Mouse (Mus musculus) kidney, postnatal 0 days (tissue): ENCODE measurements around the gene Haus6. TPM values are rescaled to one million over a fixed set of nuclear protein-coding genes. Genes with fewer than 3 reads are reported as not detected.

ENCODE experiments used
- ATAC-seq: fragments of 200-750 bp; cut with Nextera tagmentation; replicated peaks from 2 replicates; pipeline ENCODE4 v1.8.0; 2017; ENCODE audit warnings: low read depth, moderate number of reproducible peaks, moderate TSS enrichment, moderate library complexity; ENCODE audit not compliant: low FRiP score
- DNase-seq: peaks from one replicate; pipeline ENCODE4 v3.0.0-alpha.2; 2016; ENCODE audit warnings: low spot score
- H3K27ac ChIP-seq: fragments of 300-500 bp; sonication (generic); 2 replicates; pipeline ENCODE4 v1.5.1; 2014; ENCODE audit warnings: mild to moderate bottlenecking
- H3K27me3 ChIP-seq: fragments of 300-500 bp; sonication (generic); 2 replicates; pipeline ENCODE4 v1.6.1; 2014; ENCODE audit warnings: low read length, mixed read lengths; ENCODE audit not compliant: insufficient read depth
- H3K36me3 ChIP-seq: fragments of 300-500 bp; sonication (generic); 2 replicates; pipeline ENCODE4 v1.6.1; 2014; ENCODE audit warnings: low read length, mixed read lengths; ENCODE audit not compliant: insufficient read depth
- H3K4me1 ChIP-seq: fragments of 300-500 bp; sonication (generic); replicated peaks from 2 replicates; pipeline ENCODE4 v1.6.1; 2014; ENCODE audit warnings: antibody characterized with exemption, low read length, mixed read lengths; ENCODE audit not compliant: insufficient read depth
- H3K4me2 ChIP-seq: fragments of 300-500 bp; sonication (generic); 2 replicates; pipeline ENCODE4 v1.6.1; 2014; ENCODE audit warnings: mild to moderate bottlenecking, low read length, moderate library complexity, mixed read lengths
- H3K4me3 ChIP-seq: fragments of 300-500 bp; sonication (generic); replicated peaks from 2 replicates; pipeline ENCODE4 v1.5.1; 2014; ENCODE audit warnings: low read depth, low read length
- H3K9ac ChIP-seq: fragments of 300-500 bp; sonication (generic); 2 replicates; pipeline ENCODE4 v1.6.1; 2014; ENCODE audit warnings: low read depth, low read length
- H3K9me3 ChIP-seq: fragments of 300-500 bp; sonication (generic); replicated peaks from 2 replicates; pipeline ENCODE4 v1.6.1; 2016; ENCODE audit warnings: low read length, inconsistent platforms, mixed read lengths
- CTCF ChIP-seq: IDR thresholded peaks from 2 replicates; pipeline ENCODE4 v1.5.1; 2016; ENCODE audit warnings: antibody characterized with exemption, low read depth, mild to moderate bottlenecking, moderate library complexity
- WGBS: fragments of 180-500 bp; shearing (Covaris S2); extraction: QIAGEN DNeasy Blood & Tissue Kit; methylation state at CpG from one replicate; pipeline ENCODE4 v1.1.7; 2014; 5-methylcytosine and 5-hydroxymethylcytosine counted together
- polyA plus RNA-seq: library from polyadenylated mRNA; unstranded; fragments of >200 nt; fragmentation: Nextera tagmentation; extraction: Ambion mirVana; gene quantifications from 2 replicates; pipeline ENCODE4 v1.2.1, GENCODE M21; 2015

Haus6 gene
- polyA plus RNA-seq, 1 experiment from 2014 or later, result 8.9 TPM

DNA sequence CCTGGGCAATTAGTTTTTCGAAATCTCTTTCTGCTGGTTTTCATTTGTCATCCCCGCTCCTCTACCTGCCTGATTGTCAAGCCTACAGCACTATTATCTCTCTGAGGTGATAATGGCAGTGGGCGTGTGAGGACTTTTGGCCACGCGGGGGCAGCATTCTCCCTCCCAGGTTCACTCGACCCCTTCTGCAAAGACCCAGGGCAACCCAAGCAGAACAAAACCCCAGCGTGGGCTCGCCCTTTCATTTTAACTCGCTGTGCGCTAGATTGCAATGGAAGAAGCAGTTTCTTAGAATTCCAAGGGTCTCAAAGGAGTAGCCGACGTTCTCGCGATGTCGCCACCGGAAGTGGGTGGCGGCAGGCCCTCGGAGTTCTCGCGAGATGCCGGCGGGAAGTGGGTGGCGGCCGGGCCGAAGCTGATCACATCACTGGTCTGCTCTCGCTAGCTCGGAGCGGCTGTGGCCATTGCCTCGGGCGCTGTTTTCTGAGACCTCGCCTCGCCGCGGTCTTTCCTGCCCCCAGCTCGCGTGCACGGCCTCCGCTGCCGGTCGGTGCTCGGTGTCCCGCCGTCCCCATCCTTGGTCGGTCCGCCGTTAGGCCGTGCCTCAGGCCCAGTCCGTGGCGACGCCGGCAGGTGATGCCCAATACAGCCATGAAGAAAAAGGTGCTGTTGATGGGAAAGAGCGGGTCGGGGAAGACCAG, 36.4 kb downstream of the Haus6 start, which contains the start of gene Rraga:
TSS of gene Rraga (plus strand) at position 386 of the 701 bp plus-strand sequence.
- TF ChIP-seq CTCF, result peak; percentile 85
- H3K27me3 ChIP-seq, result no peaks in the 10 kb centered on the region
- H3K4me3 ChIP-seq, result peak within 1 kb of the TSS; percentile 81
- peak within 1 kb of the TSS; percentile 86 for H3K9ac ChIP-seq
- WGBS, result under 1% methylated on average over 53 of the region's 53 CpGs
- H3K36me3 ChIP-seq, result no peaks in the 10 kb centered on the region
- no peaks in the 10 kb centered on the region for H3K9me3 ChIP-seq
- 0 out of 2 replicates have a peak, but pooled peaks cover 8% of the 10 kb centered on the region for H3K4me1 ChIP-seq
- DNase-seq (peak; percentile 97), ATAC-seq (peak; percentile 98)
- H3K27ac ChIP-seq, result peak within 1 kb of the TSS; percentile 92
- peak within 1 kb of the TSS; percentile 76 for H3K4me2 ChIP-seq

DNA sequence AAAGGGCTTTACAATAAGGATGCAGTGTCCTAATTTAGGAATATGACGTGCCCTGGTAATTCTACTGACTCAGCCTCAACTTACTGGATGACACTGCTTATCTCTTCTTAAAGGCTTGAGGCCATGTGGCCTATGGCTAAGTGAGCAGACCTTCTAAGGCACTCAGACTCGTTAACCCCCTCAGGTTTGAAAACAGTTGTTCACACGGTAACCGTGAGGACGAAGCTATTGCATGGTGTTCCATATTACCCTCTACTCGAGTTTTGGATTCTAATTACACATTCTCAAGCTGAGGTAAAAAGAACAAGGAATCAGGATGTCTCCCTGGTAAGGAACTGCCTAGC, 36.9 kb downstream of the Haus6 start:
- 17% methylated on average over 6 of the region's 6 CpGs for WGBS
- Histone ChIP-seq H3K9ac (peak overlapping the region; percentile 86), H3K27me3 (no peaks in the 10 kb centered on the region), H3K4me2 (peak overlapping the region; percentile 76), H3K9me3 (no peaks in the 10 kb centered on the region), H3K36me3 (no peaks in the 10 kb centered on the region), H3K4me1 (0 out of 2 replicates have a peak, but pooled peaks cover 8% of the 10 kb centered on the region), H3K27ac (peak overlapping the region; percentile 92), H3K4me3 (peak overlapping the region; percentile 81)
- no peak for TF ChIP-seq CTCF
- DNase-seq (peak; percentile 9), ATAC-seq (peak; percentile 23; the same call in 1 of the 2 replicates)

DNA sequence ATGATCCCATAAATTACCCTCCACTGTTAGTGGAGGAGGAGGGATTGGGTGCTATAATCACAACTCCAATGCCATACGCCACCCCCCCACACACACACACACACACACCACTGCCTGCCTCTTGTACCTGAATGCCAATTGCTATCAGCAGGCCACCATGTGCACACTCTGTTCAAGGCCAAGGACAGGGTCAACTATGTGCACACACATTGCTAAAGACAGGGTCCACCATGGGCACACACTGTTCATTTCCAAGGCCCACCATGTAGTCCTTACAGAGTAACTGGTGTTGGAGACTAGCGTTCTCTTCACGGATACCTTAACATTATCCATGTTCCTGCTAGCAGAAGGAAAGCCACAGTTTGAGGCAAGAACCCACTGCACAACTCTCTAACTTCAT, 50.8 kb downstream of the Haus6 start:
- Histone ChIP-seq H3K4me3 (no peak overlapping the region), H3K27ac (no peak overlapping the region), H3K36me3 (no peaks in the 10 kb centered on the region), H3K4me2 (no peak overlapping the region), H3K9ac (no peak overlapping the region), H3K9me3 (no peaks in the 10 kb centered on the region), H3K4me1 (no peaks in the 10 kb centered on the region), H3K27me3 (no peaks in the 10 kb centered on the region)
- ATAC-seq (no peak), DNase-seq (no peak)
- WGBS, result 93% methylated on average over 3 of the region's 3 CpGs
- TF ChIP-seq CTCF, result no peak

DNA sequence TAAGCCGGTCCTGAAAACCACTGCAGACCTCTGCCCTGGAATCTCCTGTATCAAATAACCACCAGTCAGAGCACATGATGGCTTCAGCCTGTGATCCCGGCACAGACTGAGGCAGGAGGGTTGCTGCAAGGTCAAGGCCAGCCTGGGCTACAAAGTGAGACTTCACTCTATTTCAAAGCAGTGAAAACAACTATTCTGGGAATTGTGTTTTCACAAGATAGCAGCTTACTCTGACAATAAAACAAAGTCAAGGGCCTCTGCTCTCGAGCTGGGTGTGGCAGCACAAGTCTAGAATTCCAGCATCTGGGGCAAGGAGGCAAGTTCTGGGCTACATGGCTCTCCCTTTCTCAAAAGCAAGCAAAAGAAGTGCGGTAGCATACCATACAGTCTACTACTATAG, 52.8 kb downstream of the Haus6 start:
- no peaks in the 10 kb centered on the region for H3K9me3 ChIP-seq
- no peak overlapping the region for H3K4me2 ChIP-seq
- DNase-seq (no peak), ATAC-seq (no peak)
- H3K4me1 ChIP-seq, result no peaks in the 10 kb centered on the region
- WGBS, result 50% methylated on average over 4 of the region's 4 CpGs
- no peak overlapping the region for H3K4me3 ChIP-seq
- H3K36me3 ChIP-seq, result no peaks in the 10 kb centered on the region
- H3K9ac ChIP-seq, result no peak overlapping the region
- no peak overlapping the region for H3K27ac ChIP-seq
- no peaks in the 10 kb centered on the region for H3K27me3 ChIP-seq
- no peak for TF ChIP-seq CTCF

DNA sequence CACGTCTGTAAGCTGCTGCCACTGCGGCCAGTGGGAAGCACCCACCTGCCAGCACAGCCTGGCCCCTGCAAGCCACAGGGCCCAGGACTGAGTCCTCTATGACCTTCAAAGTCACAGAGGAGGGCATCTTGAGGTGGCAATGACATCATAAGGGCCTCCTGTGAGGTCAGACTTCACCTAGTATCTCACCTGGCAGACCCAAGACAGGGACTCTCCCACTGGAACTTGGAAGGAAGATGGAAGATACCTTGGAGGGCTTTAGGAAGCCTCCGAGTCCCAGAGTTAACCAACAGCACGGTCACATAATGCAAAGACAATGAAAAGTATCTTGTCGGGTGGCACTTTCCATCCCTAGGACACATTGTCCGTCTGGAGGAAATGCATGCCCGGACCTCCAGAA, 53.6 kb downstream of the Haus6 start, which contains the start of gene Saxo1:
TSS of gene Saxo1 (minus strand) at position 101 of the 400 bp plus-strand sequence.
- Histone ChIP-seq H3K27ac (no peak within 1 kb of the TSS), H3K36me3 (no peaks in the 10 kb centered on the region), H3K9ac (no peak within 1 kb of the TSS), H3K4me3 (no peak within 1 kb of the TSS), H3K9me3 (no peaks in the 10 kb centered on the region), H3K4me2 (no peak within 1 kb of the TSS), H3K27me3 (no peaks in the 10 kb centered on the region), H3K4me1 (no peaks in the 10 kb centered on the region)
- TF ChIP-seq CTCF, result no peak
- DNase-seq, result no peak
- ATAC-seq, result no peak
- 96% methylated on average over 7 of the region's 7 CpGs for WGBS

DNA sequence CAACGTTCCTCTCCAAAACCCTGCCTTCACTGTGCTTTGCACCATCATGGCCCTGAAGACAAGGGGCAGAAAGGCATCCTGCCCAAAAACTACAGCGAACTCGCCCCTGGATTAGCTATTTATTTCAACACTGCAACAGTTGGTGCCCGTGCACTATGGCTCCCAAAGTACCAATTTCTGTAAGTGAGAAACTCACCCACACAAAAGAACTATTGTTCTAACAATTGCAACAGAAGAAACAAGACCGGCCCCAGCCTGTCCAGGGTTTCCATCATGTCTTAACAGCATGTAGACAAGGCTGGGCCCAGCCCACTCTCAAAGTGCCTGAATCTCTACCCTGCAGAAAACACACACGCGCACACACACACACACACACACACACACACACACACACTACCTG, 54.5 kb downstream of the Haus6 start:
- H3K27me3 ChIP-seq, result no peaks in the 10 kb centered on the region
- 82% methylated on average over 7 of the region's 7 CpGs for WGBS
- no peak overlapping the region for H3K27ac ChIP-seq
- no peaks in the 10 kb centered on the region for H3K4me1 ChIP-seq
- no peaks in the 10 kb centered on the region for H3K36me3 ChIP-seq
- no peak overlapping the region for H3K4me3 ChIP-seq
- no peak for TF ChIP-seq CTCF
- H3K9me3 ChIP-seq, result no peaks in the 10 kb centered on the region
- no peak for DNase-seq
- no peak overlapping the region for H3K4me2 ChIP-seq
- no peak for ATAC-seq
- H3K9ac ChIP-seq, result no peak overlapping the region
